Mouse (Mus musculus) spleen, postnatal 4 days (tissue): ENCODE data around the gene Psg22.
"Not testable (repeated sequence)": the region's sequence is repeated elsewhere in the genome, so short reads cannot be mapped to it uniquely, and the experiment has no call there.

Source experiments
- DNase-seq, 2 experiments: peaks; one replicate each; pipeline ENCODE4 v3.0.0; 2022; ENCODE audit warnings: low spot score in 2 of 2

The Psg22 gene

DNA sequence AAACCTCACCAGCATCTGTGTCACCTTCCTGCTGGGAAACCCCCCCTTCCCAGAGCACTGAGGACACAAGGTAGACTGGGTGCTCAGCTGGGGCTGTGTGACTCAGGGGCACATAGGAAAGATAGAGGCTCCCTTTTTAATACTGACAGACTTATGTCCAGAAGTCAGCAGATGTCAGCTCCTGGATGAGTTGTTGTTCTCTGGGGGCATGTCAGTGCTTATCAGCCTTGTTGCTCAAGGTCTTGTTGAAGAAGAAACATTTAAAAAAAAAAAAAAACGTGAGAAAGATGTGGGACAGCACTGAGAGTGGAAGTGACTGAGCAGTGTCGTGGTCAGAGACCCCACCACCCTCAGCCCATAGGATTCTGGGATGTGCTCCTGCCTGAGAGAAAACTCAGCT lies at the start of gene Psg22:
Gene Psg22 (plus strand): TSS at position 301 of the 400 bp plus-strand sequence.
- DNase-seq: no peak

DNA sequence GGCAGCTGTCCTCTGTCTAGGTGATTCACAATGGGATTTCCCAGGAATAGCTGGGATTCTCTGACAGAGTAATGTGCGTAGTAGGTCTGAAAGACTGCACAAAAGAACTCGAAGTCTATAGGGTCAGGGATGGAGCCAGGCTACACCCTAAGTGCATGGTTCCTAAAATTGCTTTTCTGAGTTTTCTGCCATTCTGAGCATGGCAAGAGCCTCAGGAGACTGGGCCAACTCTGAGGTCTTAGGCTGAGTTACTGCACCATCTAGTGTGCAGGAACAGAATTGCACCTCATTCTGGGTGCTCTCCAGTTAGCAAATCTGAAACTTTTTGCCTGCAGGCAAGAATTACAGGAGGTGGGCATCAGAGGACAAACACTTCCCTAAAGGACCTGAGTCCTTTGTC lies 38.1 kb upstream of the Psg22 start:
- DNase-seq: no peak

DNA sequence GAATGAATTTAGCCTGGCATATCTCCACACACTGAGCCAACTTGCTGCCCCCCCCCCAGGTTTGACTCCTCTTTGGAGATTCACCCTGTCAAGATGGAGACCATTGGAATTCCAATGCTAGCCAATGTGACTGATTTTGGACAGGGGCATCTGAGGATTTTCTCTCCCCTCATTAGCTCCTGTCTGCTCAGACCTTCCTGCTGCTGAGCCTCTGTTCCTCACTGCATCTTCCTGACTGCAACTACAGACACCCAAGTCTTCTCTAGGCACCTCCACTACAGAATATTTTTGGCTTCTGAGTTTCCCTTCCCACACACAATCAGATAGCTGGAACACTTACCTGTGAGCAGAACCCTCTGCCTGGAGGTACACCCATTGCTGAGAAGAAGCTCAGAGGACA lies 32.3 kb upstream of the Psg22 start:
- DNase-seq: no peak

DNA sequence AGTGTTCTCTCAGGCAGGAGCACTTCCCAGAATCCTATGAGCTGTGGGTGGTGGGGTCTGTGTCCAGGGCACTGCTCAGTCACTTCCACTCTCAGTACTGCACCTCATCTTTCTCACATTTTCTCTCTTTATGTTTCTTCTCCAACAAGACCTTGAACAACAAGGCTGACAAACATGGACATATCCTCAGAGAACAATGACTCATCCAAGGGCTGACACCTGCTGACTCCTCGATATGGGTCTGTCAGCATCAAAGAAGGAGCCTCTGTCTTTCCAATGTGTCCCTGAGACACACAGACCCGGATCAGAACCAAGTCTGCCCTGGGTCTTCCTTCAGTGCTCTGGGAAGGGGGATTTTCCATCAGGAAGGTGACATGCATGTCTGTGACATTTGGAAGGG lies 31.8 kb upstream of the Psg22 start, which contains the start of gene Psg20:
Gene Psg20 (minus strand): TSS at position 101 of the 400 bp plus-strand sequence.
- no peak for DNase-seq

DNA sequence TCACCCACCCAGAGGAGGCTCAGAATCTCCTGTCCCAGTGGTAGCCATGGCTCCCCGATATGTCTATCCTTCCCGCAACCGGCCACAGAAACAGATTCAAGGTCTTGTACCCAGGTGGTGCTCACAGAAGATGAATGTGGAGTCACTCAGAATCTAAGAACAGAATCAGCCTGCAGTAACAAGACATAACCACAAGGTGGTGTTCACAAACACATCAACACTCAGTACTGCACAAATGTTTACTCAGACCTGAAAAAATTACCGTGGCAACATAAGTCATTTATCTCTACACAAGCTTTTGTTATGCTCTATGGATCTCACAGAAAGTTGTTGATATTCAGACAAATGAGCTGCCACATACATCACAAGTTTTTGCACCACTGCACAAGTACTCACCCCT lies 7.6 kb upstream of the Psg22 start:
- peak in 1 of 2 experiments; percentile 50 for DNase-seq

DNA sequence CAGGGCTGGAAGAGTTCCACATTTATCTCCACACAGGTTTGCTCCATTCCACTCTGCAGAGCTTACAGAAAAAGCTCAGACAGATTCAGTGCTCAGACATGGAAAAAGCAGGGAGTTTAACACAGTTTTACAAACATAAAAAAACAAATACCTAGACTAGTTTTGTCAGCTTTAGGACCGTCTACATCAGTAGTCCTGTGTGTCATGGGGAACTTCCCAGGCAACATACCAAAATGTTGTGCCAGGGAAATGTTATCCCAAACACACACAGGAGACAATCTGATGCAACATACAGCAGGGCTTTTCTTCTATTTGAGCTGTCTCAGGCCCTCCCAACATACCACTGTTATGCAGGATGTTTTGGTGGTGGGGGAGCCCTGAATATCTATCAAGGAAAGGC lies 7.0 kb upstream of the Psg22 start:
- peak in 1 of 2 experiments; percentile 6 for DNase-seq

DNA sequence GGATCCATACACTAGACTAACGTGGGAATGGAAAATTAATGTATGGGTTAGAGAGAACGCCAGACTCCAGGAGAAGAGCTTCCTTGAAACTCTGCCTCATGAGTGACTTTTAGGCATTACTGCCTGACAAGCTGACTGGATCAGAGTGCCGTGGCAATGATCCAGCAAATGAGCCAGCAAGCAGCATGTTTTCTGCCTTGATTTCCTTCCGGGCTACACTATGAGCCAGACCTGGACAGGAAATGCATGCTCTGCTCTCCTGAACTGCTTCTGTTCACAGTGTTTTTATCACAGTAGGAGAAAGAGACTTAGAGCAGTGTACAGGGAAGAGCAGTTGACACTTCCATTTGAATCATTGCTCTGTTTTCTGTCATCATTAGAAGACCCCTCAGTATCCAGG lies 2.3 kb upstream of the Psg22 start:
- DNase-seq: peak in 1 of 2 experiments; percentile 26

DNA sequence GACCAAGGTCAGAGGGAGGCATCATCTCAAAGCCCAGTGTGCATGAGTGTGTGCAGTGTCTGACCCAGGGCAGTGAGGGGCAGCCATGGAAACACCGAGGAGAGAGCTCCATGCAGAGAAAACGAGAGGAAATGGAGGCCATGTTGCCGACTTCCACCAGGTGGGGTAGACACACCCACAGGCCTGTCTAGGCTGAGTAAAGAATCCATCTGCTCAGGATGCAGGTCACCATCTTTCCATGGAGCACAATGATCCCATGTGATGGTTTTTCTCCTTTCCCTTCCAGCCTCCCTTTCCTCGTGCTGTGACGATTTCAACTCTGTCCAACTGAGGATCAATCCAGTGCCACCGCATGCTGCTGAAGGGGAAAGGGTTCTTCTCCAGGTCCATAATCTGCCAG lies 6.1 kb downstream of the Psg22 start:
- no peak for DNase-seq

DNA sequence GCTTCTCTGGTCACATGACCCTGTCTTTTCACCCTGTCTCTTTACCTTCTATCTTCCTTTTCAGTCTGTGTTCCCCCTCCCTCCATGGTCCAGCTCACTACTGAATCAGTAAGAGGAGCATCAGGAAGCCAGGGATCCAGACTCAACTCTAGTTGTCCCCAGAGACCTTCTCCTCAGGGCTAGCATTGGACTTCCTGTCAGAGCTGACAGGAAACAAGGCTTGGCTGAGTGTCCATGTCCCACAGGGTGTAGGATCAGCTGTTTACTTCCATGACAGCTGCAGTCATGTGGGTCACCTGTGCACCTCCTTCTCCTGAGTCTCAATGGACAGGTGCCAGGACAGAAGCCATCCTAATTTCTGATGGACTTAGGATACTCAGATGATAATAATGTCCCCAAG lies 8.0 kb downstream of the Psg22 start:
- not testable (repeated sequence) for DNase-seq

DNA sequence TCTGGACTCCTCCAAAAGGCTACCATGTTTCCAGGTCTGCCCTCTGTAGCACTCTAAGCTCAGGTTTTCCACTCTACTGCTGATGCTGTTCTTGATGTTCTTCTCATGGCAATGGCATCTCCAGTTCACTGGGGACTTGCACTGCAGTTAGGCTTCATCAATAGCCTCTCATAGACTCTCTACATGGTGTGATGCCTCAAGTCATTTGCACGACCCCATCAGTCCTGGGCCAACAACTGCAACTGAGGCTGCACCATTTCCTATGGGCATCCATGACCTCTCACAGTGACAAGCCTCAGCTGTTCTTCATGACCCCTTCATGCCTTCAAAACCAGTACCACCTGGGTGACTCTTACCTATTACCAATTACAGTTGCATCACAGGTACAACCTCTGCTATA lies 10.5 kb downstream of the Psg22 start:
- no peak for DNase-seq

DNA sequence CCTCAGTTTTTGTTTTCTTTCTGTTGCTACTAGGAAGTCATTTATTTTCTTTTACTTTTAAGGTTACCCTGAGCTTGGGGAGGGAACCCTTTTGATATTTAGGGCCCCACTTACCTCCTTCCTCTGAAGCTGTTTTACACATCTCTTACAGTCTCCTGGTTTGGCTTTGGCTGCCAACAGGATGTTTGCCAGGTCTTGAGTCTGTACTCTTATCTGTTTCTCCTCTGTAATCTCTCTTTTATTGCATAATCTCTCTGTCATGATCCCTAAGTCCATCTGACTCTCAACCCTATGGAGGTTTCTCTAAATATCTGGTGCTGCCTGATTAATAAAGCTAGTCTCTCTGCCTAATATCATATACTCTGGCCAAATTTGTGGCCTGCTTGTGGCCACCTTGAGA lies 15.2 kb downstream of the Psg22 start:
- peak in 1 of 2 experiments; percentile 1 for DNase-seq

DNA sequence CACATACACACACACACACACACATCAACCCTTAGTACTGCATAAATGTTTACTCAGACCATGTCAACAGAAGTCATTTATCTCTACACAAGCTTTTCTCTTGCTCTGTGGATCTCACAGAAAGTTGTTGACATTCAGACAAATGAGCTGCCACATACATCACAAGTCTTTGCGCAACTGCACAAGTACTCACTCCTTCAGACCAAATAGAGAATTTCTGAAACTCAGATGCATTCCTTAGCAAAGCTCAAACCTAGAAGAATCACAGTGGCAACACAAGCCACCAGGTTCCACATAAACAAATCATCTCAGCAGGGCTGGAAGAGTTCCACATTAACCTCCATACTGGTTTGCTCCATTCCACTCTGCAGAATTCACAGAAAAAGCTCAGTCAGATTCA lies 16.6 kb downstream of the Psg22 start:
- DNase-seq: no peak

DNA sequence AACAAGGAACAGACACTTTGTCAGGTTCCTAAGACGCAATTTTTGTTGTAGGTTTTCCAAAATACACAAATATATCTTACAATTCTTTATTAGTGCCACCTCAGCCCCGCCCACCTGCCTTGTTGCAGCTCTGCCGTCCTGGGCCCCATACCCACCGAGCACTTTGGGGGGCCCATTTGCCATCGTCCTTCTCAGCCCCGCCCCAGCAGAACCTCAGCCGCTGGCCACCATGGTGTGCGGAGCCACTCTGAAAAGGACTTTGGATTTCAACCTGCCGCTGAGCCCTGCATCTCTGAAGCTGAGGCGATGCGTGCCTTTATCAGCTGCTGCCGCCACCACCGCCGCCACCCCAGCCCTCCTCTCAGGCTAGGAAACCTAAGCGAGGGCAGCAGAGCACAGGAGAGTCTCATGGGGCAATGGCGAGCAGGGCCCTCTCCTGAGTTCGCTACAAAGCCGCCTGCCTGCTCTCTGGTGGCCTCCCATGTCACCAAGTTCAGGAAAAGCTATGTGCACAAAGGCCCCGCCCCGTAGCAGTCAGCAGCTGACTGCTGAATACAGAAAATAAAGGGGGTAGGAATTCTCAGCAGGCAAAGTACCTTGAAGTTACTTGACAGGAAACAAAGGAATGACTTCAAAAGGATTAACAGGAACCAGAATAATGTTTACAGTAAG lies 28.4 kb downstream of the Psg22 start:
- DNase-seq: peak in 1 of 2 experiments; percentile 13

DNA sequence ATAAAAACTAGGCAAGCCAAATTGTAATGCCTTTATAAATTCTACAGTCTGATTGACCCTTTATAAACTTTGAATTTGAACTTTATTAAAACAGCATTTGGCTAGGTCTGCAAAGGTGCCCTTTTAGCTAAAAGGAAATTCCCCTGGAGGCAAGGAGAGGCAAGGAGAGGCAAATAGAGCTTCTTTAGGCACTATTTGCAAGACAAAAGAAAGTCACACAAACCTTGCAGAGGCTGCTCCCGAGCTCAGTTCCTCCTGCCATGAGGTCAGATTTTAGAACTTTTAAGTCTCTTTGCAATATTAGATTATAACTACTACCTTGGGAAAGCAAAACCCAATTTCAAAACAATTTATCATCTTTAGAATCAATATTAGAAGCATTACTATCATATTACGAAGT lies 29.5 kb downstream of the Psg22 start:
- DNase-seq: not testable (repeated sequence)

DNA sequence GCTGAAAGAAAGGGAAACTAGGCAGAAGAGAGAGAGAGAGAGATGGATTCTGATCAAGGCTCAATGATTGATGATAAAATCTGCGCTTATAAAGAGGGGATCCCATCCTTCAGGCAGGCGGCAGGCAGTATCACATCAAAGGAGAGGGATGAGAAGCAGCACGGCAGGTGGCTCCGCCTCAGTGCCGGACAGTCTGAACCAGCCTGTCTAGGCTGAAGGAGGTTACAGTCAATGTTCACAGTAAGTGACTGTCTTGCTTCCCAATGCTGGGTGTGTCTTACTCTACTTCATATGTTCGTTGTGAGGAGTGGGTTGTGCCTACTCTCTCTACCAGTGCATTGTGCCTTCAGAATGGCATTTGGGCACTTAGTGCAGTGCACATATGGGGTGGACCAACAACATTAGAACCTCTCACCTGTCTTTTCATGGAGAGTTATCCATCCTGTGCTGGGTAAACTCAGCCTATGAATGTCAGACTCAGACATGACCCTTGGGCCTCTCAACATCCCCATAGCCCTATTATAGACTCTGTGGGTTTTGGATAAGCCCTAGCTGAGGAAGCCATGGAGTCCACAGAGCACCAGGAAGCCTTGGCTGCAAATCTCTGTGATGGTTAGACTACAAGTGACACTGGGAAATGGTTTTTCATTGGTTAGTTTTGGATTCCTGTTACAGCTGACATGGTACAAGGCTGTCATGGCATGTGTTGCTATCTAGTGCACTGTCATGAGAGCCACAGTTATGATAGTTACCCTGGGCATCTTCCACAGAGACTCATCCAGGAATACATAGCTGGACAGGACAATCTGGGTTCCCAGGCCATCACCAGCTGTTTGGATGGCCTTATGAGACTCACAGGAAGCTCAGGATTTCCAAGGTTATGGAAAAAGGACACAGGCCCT lies 31.4 kb downstream of the Psg22 start:
- DNase-seq: no peak

DNA sequence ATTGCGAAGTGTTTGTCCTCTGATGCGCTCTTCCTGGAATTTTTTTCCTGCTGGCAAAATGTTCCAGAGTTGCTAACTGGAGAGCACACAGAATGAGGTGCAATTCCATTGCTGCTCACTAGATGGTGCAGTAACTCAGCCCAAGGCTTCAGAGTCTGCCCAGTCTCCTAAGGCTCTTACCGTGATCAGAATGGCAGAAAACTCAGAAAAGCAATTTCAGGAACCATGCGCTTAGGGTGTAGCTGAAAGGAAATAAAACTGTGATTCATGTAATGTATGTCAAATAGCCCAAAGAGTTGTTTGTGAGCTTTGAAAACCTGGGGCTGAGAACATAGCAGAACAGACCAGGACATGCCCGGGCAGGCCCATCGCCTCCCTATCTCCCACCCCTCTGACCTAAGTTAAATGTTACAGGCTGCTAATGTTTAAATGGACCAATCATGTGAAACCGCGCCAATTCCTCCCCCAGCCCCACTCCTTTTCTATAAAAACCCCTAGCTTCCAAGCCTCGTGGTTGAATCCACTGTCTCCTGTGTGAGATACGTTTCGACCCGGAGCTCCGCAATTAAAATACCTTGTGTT lies 32.1 kb downstream of the Psg22 start:
- DNase-seq: not testable (repeated sequence)

DNA sequence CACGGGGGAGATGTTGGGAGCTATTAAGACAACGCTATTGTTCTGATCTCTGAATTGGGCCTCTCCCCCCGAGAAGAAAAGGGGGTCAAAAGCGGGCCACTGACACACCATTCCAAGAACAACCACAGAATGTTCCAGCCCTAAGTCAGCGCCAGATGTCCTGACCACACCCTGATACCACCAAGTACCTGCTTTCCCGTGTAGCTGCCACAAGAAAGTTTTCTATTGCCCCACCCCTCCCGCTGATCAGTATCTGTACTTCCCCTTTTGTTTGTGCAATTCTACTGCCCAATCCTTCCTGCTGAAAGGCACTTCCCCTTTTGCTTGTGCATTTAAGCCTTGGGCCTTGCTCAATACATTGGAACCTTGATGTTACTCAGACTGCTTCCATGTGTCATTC lies 42.3 kb downstream of the Psg22 start:
- DNase-seq: not testable (repeated sequence)

DNA sequence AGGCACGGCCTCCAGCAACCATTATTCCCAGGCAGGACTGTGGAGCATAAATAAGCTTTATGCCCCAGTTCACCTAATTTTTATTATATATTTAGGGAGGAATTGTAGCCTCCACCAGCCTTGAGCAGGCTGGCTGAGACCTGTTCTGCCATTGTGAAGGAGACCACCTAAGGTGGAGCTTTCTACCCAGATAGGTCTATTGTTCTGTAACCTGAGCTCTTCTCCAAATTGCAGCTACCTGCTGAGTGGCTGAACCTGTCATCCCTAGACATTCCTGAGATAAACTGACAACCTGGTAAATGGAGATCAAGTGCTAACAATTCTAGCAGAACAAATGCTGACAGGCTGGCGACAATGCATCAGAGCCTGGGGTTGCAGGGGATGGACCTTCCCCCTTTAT lies 45.0 kb downstream of the Psg22 start:
- DNase-seq: not testable (repeated sequence)
